16 mouse cellular contexts compared by ENCODE assay signal in genomic region chrX:134641000-134641760, GRCm38 (mm10). TPM values are rescaled to one million over a fixed set of nuclear protein-coding genes. Genes with fewer than 3 reads are reported as not detected.
A peak's percentile ranks its signal among the peaks of the same experiment; 100 is the strongest.
DNase-seq lines count a peak whose midpoint lies in the region; ATAC-seq and TF ChIP-seq lines count a peak whose summit lies in the region.
"Had no signal": no experiment of that assay in that cellular context is flagged by ENCODE, and none has a peak within 500 bp of the region (broad histone marks: within the 10 kb centered on the region; RNA-seq: fewer than 3 reads in every experiment).

No protein-coding gene starts in this region.

- peak overlapping the region; percentile 34; the same call in 1 of the 2 replicates for H3K27ac ChIP-seq in heart, embryonic 15.5 days
- peak overlapping the region; percentile 57 for H3K27ac ChIP-seq in lung, embryonic 15.5 days
- no peak overlapping the region for H3K27ac ChIP-seq in lung, postnatal 0 days (ENCODE audit: low read length)
- H3K27ac ChIP-seq in midbrain, embryonic 11.5 days (ENCODE audit: low read depth, low read length), result no peak overlapping the region
- H3K27ac ChIP-seq: heart, embryonic 13.5 days; hindbrain, embryonic 13.5 days; liver, embryonic 15.5 days; midbrain, embryonic 13.5 days had no signal

- H3K9ac ChIP-seq in heart, embryonic 15.5 days, result no peak overlapping the region
- H3K9ac ChIP-seq in lung, embryonic 15.5 days, result no peak overlapping the region
- H3K9ac ChIP-seq in lung, postnatal 0 days (replicated peaks; ENCODE audit: low read depth), result no peak overlapping the region
- H3K9ac ChIP-seq in midbrain, embryonic 11.5 days (ENCODE audit: low read length), result no peak overlapping the region
- H3K9ac ChIP-seq: heart, embryonic 13.5 days; hindbrain, embryonic 13.5 days; liver, embryonic 15.5 days; midbrain, embryonic 13.5 days had no signal

- H3K36me3 ChIP-seq in heart, embryonic 15.5 days, result no peaks in the 10 kb centered on the region
- no peaks in the 10 kb centered on the region for H3K36me3 ChIP-seq in lung, embryonic 15.5 days
- no peaks in the 10 kb centered on the region for H3K36me3 ChIP-seq in lung, postnatal 0 days (ENCODE audit: insufficient read depth, low read length)
- H3K36me3 ChIP-seq in midbrain, embryonic 11.5 days (ENCODE audit: control insufficient read depth, insufficient read depth, low read length), result no peaks in the 10 kb centered on the region
- H3K36me3 ChIP-seq: heart, embryonic 13.5 days; hindbrain, embryonic 13.5 days; liver, embryonic 15.5 days; midbrain, embryonic 13.5 days had no signal

- H3K4me2 ChIP-seq in heart, embryonic 15.5 days, result no peak overlapping the region
- H3K4me2 ChIP-seq in lung, embryonic 15.5 days, result no peak overlapping the region
- no peak overlapping the region for H3K4me2 ChIP-seq in lung, postnatal 0 days (replicated peaks; ENCODE audit: low read depth, low read length)
- no peak overlapping the region for H3K4me2 ChIP-seq in midbrain, embryonic 11.5 days
- H3K4me2 ChIP-seq: heart, embryonic 13.5 days; hindbrain, embryonic 13.5 days; liver, embryonic 15.5 days; midbrain, embryonic 13.5 days had no signal

- peak; percentile 93 for TF ChIP-seq EP300 in lung, postnatal 0 days (IDR thresholded peaks at IDR 0.05)

- WGBS in heart, embryonic 15.5 days, result 48% methylated on average over 10 of the region's 10 CpGs
- 51% methylated on average over 10 of the region's 10 CpGs for WGBS in lung, embryonic 15.5 days
- 47% methylated on average over 10 of the region's 10 CpGs for WGBS in lung, adult 2 months
- 49% methylated on average over 10 of the region's 10 CpGs for WGBS in lung, postnatal 0 days
- 81% methylated on average over 10 of the region's 10 CpGs for WGBS in midbrain, embryonic 11.5 days

- no peaks in the 10 kb centered on the region for H3K27me3 ChIP-seq in heart, embryonic 15.5 days
- H3K27me3 ChIP-seq in lung, embryonic 15.5 days, result no peaks in the 10 kb centered on the region
- no peaks in the 10 kb centered on the region for H3K27me3 ChIP-seq in lung, postnatal 0 days (replicated peaks; ENCODE audit: insufficient read depth, low read length)
- no peaks in the 10 kb centered on the region for H3K27me3 ChIP-seq in midbrain, embryonic 11.5 days (ENCODE audit: control insufficient read depth, insufficient read depth, low read length)
- H3K27me3 ChIP-seq: heart, embryonic 13.5 days; hindbrain, embryonic 13.5 days; liver, embryonic 15.5 days; midbrain, embryonic 13.5 days had no signal

- TF ChIP-seq CTCF in lung, adult 2 months (IDR thresholded peaks at IDR 0.05; ENCODE audit: insufficient read depth, low read length), result no peak
- no peak for TF ChIP-seq CTCF in lung, postnatal 0 days (IDR thresholded peaks at IDR 0.05)

- 0 out of 2 replicates have a peak, but pooled peaks have one; percentile 47 for ATAC-seq in heart, embryonic 15.5 days (replicated peaks; ENCODE audit: insufficient number of reproducible peaks, insufficient read depth, low FRiP score, low read depth)
- ATAC-seq in lung, embryonic 15.5 days (ENCODE audit: borderline replicate concordance, extremely low read depth, low FRiP score, low TSS enrichment), result no peak
- ATAC-seq in lung, postnatal 0 days, result peak; percentile 81
- no peak for ATAC-seq in midbrain, embryonic 11.5 days (ENCODE audit: low FRiP score)
- ATAC-seq: midbrain, embryonic 13.5 days had no signal

- no peak overlapping the region for H3K4me3 ChIP-seq in heart, embryonic 15.5 days
- no peak overlapping the region for H3K4me3 ChIP-seq in lung, embryonic 15.5 days
- no peak overlapping the region for H3K4me3 ChIP-seq in lung, adult 2 months (replicated peaks; ENCODE audit: extremely low read depth, low read depth, low read length)
- no peak overlapping the region for H3K4me3 ChIP-seq in lung, postnatal 0 days (ENCODE audit: low read depth, low read length)
- H3K4me3 ChIP-seq in midbrain, embryonic 11.5 days (ENCODE audit: low read depth, low read length), result no peak overlapping the region
- H3K4me3 ChIP-seq: heart, embryonic 13.5 days; hindbrain, embryonic 13.5 days; liver, embryonic 15.5 days; midbrain, embryonic 13.5 days had no signal

- TF ChIP-seq POLR2A in lung, adult 2 months (IDR thresholded peaks at IDR 0.05; ENCODE audit: borderline replicate concordance, extremely low read depth, low read depth, low read length), result no peak

- H3K9me3 ChIP-seq in heart, embryonic 15.5 days (replicated peaks), result no peaks in the 10 kb centered on the region
- no peaks in the 10 kb centered on the region for H3K9me3 ChIP-seq in lung, embryonic 15.5 days
- no peaks in the 10 kb centered on the region for H3K9me3 ChIP-seq in lung, postnatal 0 days (ENCODE audit: low read length)
- H3K9me3 ChIP-seq in midbrain, embryonic 11.5 days (ENCODE audit: control insufficient read depth, low read length), result no peaks in the 10 kb centered on the region
- H3K9me3 ChIP-seq: heart, embryonic 13.5 days; hindbrain, embryonic 13.5 days; liver, embryonic 15.5 days; midbrain, embryonic 13.5 days had no signal

- DNase-seq in heart, adult 9 months (ENCODE audit: low spot score in 2 of 2), result no peak
- no peak for DNase-seq in lung, adult 2 months
- DNase-seq in lung, postnatal 0 days (ENCODE audit: low spot score), result peak; percentile 52
- no peak for DNase-seq in left cerebral cortex, postnatal 10 days (ENCODE audit: extremely low spot score in 1 of 2, low spot score in 2 of 2)
- no peak for DNase-seq in midbrain, embryonic 11.5 days (ENCODE audit: low spot score, missing footprints)
- no peak for DNase-seq in gastrocnemius, adult 18-20 months (ENCODE audit: low spot score)
- DNase-seq: cerebellum, adult 11 months; gastrocnemius, postnatal 14 days; layer of hippocampus, postnatal 36 days; thymus, adult 2 months had no signal

- H3K4me1 ChIP-seq in heart, embryonic 15.5 days (replicated peaks), result no peaks in the 10 kb centered on the region
- H3K4me1 ChIP-seq in lung, embryonic 15.5 days, result no peaks in the 10 kb centered on the region
- H3K4me1 ChIP-seq in lung, adult 2 months (ENCODE audit: control insufficient read depth, insufficient read depth, low read length), result no peaks in the 10 kb centered on the region; the same call in 1 of the 2 replicates
- H3K4me1 ChIP-seq in lung, postnatal 0 days (ENCODE audit: insufficient read depth, low read depth, low read length), result no peaks in the 10 kb centered on the region
- H3K4me1 ChIP-seq in midbrain, embryonic 11.5 days (ENCODE audit: control insufficient read depth, insufficient read depth, low read length), result no peaks in the 10 kb centered on the region
- H3K4me1 ChIP-seq: heart, embryonic 13.5 days; hindbrain, embryonic 13.5 days; liver, embryonic 15.5 days; midbrain, embryonic 13.5 days had no signal

- intact Hi-C loops in left cerebral cortex, postnatal 10 days (cut with DNase I), result no loop called here

RNA-seq across cellular contexts. Expression of gene Hnrnph2, which starts 40.2 kb away (rescaled TPM):
- polyA plus RNA-seq in heart, embryonic 15.5 days (2015; fragmentation: Nextera tagmentation; extraction: Ambion mirVana), result 112 and 114 TPM in 2 replicates
- 161 and 168 TPM in 2 replicates for polyA plus RNA-seq in lung, embryonic 15.5 days (2015; fragmentation: Nextera tagmentation; extraction: Ambion mirVana)
- polyA plus RNA-seq in lung, adult 2 months (2012; rRNA removed), result 9.8 and 23.7 TPM in 2 replicates
- polyA plus RNA-seq in lung, postnatal 0 days (2015; fragmentation: Nextera tagmentation; extraction: Ambion mirVana), result 93.7 and 100 TPM in 2 replicates
- total RNA-seq in left cerebral cortex, postnatal 10 days (2021), result 100 to 1,000 TPM; 132 to 133 TPM
- polyA plus RNA-seq in midbrain, embryonic 11.5 days (2014; fragmentation: Nextera tagmentation; extraction: Ambion mirVana), result 179 and 184 TPM in 2 replicates
- total RNA-seq in gastrocnemius, adult 18-20 months (2021), result 10 to 100 TPM; 45.6 to 53.7 TPM

RNA-seq across cellular contexts. Expression of gene Gla, which starts 40.3 kb away (rescaled TPM):
- 2.8 and 3.2 TPM in 2 replicates for polyA plus RNA-seq in heart, embryonic 15.5 days (2015; fragmentation: Nextera tagmentation; extraction: Ambion mirVana)
- polyA plus RNA-seq in lung, embryonic 15.5 days (2015; fragmentation: Nextera tagmentation; extraction: Ambion mirVana), result 5.2 and 7.0 TPM in 2 replicates
- polyA plus RNA-seq in lung, adult 2 months (2012; rRNA removed), result 1.5 and 2.6 TPM in 2 replicates
- 3.9 and 4.1 TPM in 2 replicates for polyA plus RNA-seq in lung, postnatal 0 days (2015; fragmentation: Nextera tagmentation; extraction: Ambion mirVana)
- 1 to 10 TPM; 8.8 to 9.2 TPM for total RNA-seq in left cerebral cortex, postnatal 10 days (2021)
- 3.5 and 4.7 TPM in 2 replicates for polyA plus RNA-seq in midbrain, embryonic 11.5 days (2014; fragmentation: Nextera tagmentation; extraction: Ambion mirVana)
- 1 to 10 TPM; 2.0 to 2.2 TPM for total RNA-seq in gastrocnemius, adult 18-20 months (2021)

RNA-seq across cellular contexts. Expression of gene Armcx4, which starts 45.1 kb away (rescaled TPM):
- 3.8 and 4.1 TPM in 2 replicates for polyA plus RNA-seq in heart, embryonic 15.5 days (2015; fragmentation: Nextera tagmentation; extraction: Ambion mirVana)
- polyA plus RNA-seq in lung, embryonic 15.5 days (2015; fragmentation: Nextera tagmentation; extraction: Ambion mirVana), result 5.8 and 6.1 TPM in 2 replicates
- polyA plus RNA-seq in lung, adult 2 months (2012; rRNA removed), result 2.1 and 4.1 TPM in 2 replicates
- polyA plus RNA-seq in lung, postnatal 0 days (2015; fragmentation: Nextera tagmentation; extraction: Ambion mirVana), result 4.2 and 4.7 TPM in 2 replicates
- 10 to 100 TPM; 51.3 to 51.5 TPM for total RNA-seq in left cerebral cortex, postnatal 10 days (2021)
- 6.9 and 7.6 TPM in 2 replicates for polyA plus RNA-seq in midbrain, embryonic 11.5 days (2014; fragmentation: Nextera tagmentation; extraction: Ambion mirVana)
- total RNA-seq in gastrocnemius, adult 18-20 months (2021), result 1 to 10 TPM; 4.6 to 5.9 TPM

RNA-seq across cellular contexts. Expression of gene Rpl36a, which starts 55.7 kb away (rescaled TPM):
- 203 and 263 TPM in 2 replicates for polyA plus RNA-seq in heart, embryonic 15.5 days (2015; fragmentation: Nextera tagmentation; extraction: Ambion mirVana)
- 375 and 413 TPM in 2 replicates for polyA plus RNA-seq in lung, embryonic 15.5 days (2015; fragmentation: Nextera tagmentation; extraction: Ambion mirVana)
- polyA plus RNA-seq in lung, adult 2 months (2012; rRNA removed), result 73.7 and 105 TPM in 2 replicates
- polyA plus RNA-seq in lung, postnatal 0 days (2015; fragmentation: Nextera tagmentation; extraction: Ambion mirVana), result 278 and 304 TPM in 2 replicates
- 100 to 1,000 TPM; 157 to 158 TPM for total RNA-seq in left cerebral cortex, postnatal 10 days (2021)
- polyA plus RNA-seq in midbrain, embryonic 11.5 days (2014; fragmentation: Nextera tagmentation; extraction: Ambion mirVana), result 292 and 298 TPM in 2 replicates
- 100 to 1,000 TPM; 125 to 133 TPM for total RNA-seq in gastrocnemius, adult 18-20 months (2021)

RNA-seq across cellular contexts. Expression of gene Btk, which starts 57.8 kb away (rescaled TPM):
- polyA plus RNA-seq in heart, embryonic 15.5 days (2015; fragmentation: Nextera tagmentation; extraction: Ambion mirVana), result 0.74 and 2.1 TPM in 2 replicates
- polyA plus RNA-seq in lung, embryonic 15.5 days (2015; fragmentation: Nextera tagmentation; extraction: Ambion mirVana), result 2.2 and 2.3 TPM in 2 replicates
- polyA plus RNA-seq in lung, adult 2 months (2012; rRNA removed), result 1.6 and 3.3 TPM in 2 replicates
- polyA plus RNA-seq in lung, postnatal 0 days (2015; fragmentation: Nextera tagmentation; extraction: Ambion mirVana), result 2.2 and 2.7 TPM in 2 replicates
- total RNA-seq in left cerebral cortex, postnatal 10 days (2021), result 1 to 10 TPM in 1 of 2 experiments, under 1 TPM in 1; 0.93 to 1.6 TPM
- polyA plus RNA-seq in midbrain, embryonic 11.5 days (2014; fragmentation: Nextera tagmentation; extraction: Ambion mirVana), result 0.92 and 2.1 TPM in 2 replicates
- under 1 TPM; 0.23 to 0.43 TPM for total RNA-seq in gastrocnemius, adult 18-20 months (2021)

Comparison
In these comparisons a context has a peak if more than half of its experiments do, and no peak if none do; other contexts are left out.
1. ATAC-seq: peak in heart, embryonic 15.5 days (single experiment) and lung, postnatal 0 days (single experiment); none in lung, embryonic 15.5 days (single experiment) and midbrain, embryonic 11.5 days (single experiment).
2. H3K27ac ChIP-seq: peak in heart, embryonic 15.5 days (single experiment) and lung, embryonic 15.5 days (single experiment); none in lung, postnatal 0 days (single experiment) and midbrain, embryonic 11.5 days (single experiment).